Mouse (Mus musculus) kidney, postnatal 4 days (tissue): ENCODE measurements around the gene Kif26b.

Experiments
- DNase-seq, 2 experiments: peaks; one replicate each; pipeline ENCODE4 v3.0.0; 2021; ENCODE audit warnings: mixed read lengths in 2 of 2

Gene Kif26b

DNA sequence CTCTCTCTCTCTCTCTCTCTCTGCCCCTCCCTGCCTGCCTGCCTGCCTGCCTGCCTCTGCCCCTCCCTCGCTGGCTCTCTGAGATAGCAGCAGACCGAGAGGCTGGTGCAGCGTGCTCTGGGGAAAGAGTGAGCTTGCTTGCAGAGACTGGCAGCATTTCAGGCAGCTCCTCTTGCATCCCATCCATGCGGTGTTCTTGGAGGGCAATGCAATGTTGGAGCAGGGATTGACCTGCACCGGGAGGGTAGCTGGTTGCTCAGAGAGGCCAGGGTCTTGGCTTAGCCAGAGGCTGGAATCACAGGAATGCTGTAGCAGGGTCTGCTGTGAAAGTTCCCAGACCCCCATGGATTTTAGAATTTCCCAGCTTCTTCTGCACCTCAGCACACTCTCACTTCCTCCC, 269.4 kb downstream of the Kif26b start:
- peak in 1 of 2 experiments; percentile 13 for DNase-seq

GRCm38 (mm10) chr1:178798886-178799285, 270.0 kb downstream of the Kif26b start:
- no peak for DNase-seq

GRCm38 (mm10) chr1:178799836-178800552, 271.1 kb downstream of the Kif26b start:
- no peak for DNase-seq

- peak; percentile 18 to 22 for DNase-seq
Measured at GRCm38 (mm10) chr1:178803155-178803554, 274.2 kb downstream of the Kif26b start.

GRCm38 (mm10) chr1:178817476-178817875, 288.6 kb downstream of the Kif26b start:
- DNase-seq, result no peak

DNA sequence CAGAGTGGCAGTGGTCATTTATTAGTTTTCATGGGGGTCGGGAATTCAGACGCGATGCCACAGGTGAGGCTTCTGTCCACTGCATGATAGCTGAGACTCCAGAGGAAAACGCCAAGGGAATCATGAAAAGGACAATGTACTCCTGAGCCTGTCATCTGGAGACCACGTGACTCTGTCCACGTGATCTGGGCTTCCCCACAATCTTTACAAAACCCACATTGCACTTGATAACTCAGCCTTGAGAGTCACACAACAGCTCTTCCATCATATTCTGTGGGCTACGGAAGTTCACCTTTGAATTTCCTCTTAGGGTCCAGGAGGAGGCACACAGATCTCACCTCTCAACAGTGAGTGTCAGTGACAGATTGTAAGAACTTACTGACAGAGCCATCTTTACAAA, 290.1 kb downstream of the Kif26b start:
- no peak for DNase-seq

GRCm38 (mm10) chr1:178820079-178820478, 291.2 kb downstream of the Kif26b start:
- no peak for DNase-seq

GRCm38 (mm10) chr1:178820556-178821435, 291.9 kb downstream of the Kif26b start:
- DNase-seq, result no peak

GRCm38 (mm10) chr1:178824871-178825270, 295.9 kb downstream of the Kif26b start:
- no peak for DNase-seq

GRCm38 (mm10) chr1:178827223-178827622, 298.3 kb downstream of the Kif26b start:
- DNase-seq, result no peak

DNA sequence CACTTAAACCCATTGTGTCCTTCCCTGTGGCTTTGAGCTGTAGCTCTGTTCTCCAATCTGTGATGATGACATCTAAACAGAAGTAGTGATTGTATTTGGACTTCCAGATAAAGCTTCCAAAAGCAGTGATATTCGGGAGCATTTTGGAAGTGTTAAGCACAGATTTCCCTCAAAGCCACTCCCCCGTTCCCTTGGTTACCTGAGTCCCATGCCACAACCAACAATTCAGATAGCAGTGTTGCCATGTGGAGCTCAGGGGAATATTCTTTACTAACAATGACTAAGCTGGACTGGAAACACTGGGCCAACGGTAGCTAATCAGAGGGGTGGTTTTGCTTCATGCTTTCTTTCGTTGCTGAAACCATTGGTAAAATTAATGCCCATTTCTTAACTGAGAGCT, 300.5 kb downstream of the Kif26b start:
- no peak for DNase-seq

DNA sequence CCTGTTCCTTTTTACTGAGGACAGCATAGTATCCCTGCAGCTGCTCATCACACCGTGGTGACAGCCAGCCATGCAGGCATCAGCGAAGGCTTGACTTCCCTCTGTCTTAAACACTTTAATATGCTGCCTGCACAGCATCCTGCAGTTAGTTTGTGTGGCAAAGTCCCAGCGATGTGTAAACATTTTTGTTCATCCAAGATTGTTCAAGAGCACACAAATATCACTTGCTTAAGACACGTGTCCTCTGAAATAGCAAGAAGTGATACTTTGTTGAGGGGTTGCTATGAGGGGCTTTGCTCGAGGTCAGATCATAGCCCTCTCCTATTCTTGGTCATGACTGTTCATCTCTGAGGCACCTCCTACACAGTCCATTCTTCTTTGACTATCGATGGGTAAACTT, 303.6 kb downstream of the Kif26b start:
- no peak for DNase-seq

DNA sequence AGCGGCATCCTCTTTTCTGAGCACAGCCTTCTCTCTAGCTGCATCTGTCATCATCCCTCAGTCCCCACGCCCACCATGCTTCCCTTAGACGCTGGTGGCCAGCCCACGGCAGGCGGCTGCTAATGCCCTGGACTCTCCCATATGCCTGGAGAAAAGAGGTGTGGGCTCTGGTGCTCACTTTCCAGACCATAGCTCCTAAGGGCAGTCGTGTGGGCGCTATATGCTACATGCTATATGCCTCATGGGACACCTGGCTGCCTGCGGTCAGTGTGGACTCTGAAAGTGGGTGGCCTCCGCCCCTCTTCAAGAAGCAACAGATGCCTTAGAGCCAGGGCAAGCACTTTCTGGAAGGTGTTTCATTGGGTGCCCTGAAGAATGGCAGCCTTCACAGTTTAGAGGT, 306.9 kb downstream of the Kif26b start:
- DNase-seq, result no peak

GRCm38 (mm10) chr1:178836998-178837397, 308.1 kb downstream of the Kif26b start:
- no peak for DNase-seq

- DNase-seq, result peak; percentile 13 to 28
Measured at GRCm38 (mm10) chr1:178838696-178839320, 309.9 kb downstream of the Kif26b start.

DNA sequence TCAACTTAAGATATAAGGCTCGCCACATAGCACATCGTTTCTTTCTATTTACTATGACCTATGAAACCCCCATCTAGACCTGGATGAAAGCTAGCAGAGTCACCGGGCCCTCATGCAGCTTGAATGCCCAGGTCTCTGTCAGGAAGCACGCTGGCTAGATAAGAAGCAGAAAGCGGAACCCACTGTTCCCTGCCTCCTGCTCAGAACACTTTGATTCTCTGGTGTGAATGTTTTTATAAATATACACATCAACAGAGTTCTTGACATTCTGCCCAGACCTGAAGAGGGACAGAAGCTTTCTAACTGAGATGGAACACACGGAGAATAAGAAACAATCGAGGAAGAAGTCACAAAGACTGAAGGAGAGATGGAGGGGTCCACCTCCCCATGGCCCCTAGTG, 311.4 kb downstream of the Kif26b start:
- no peak for DNase-seq

- no peak for DNase-seq
Measured at GRCm38 (mm10) chr1:178844839-178845238, 315.9 kb downstream of the Kif26b start.

- DNase-seq, result no peak
Measured at GRCm38 (mm10) chr1:178847569-178847968, 318.6 kb downstream of the Kif26b start.

DNA sequence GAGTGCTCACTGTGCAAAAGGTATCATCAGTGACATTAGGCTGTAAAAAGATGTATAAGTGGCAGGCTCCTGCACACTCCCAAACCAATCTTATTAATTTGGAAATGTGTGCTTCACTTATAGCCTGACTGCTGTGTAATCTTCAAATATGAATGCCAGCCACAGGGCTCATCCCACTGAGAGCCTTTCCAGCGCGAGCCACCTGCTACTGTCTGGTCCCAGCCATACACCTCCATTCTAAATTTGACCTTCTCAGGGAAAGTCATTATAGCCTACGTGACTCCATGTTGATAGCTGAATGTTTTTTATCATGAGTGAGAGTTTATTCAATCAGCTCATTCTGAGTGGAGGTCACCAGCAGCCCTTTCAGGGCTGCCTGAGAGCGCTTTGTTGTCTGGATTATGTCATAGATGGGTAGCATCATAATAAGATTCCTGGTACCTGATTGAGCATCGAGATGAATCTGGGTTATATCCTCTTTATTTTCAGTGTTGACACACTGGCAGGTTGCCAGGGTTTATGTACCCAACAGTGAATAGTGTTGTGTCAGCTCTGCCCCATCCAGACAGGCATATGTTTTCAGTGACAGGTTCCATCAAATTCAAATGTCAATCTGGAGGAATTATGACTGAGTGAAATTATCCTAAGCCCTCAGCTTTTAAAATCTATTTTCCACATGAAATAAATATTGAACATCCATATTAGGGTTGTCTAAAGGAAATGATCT, 319.6 kb downstream of the Kif26b start:
- no peak for DNase-seq

- DNase-seq, result no peak
Measured at GRCm38 (mm10) chr1:178850569-178850968, 321.6 kb downstream of the Kif26b start.

GRCm38 (mm10) chr1:178854936-178855335, 326.0 kb downstream of the Kif26b start:
- no peak for DNase-seq

DNA sequence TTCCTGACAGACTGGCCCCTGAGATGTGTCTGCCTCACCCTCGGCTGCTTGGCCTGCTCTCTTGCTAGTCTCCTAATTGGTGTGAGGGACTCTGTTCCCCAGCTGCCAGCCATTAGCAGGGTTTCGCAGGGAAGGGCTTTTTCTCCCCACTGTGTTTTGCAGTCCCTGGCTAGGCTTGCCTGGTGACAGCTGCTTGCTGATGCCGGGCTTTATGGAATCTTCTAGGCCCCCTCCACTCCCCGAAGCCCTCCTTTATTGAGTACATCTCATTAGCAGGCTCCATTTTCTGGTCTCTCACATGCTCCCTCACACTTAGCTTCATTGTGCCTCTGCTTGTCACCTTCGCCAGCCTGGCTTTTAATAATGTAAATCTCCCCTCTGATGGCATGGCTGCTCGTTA, 327.0 kb downstream of the Kif26b start:
- DNase-seq, result no peak
